ENCODE assay signal across 13 mouse cellular contexts in the genomic region with DNA sequence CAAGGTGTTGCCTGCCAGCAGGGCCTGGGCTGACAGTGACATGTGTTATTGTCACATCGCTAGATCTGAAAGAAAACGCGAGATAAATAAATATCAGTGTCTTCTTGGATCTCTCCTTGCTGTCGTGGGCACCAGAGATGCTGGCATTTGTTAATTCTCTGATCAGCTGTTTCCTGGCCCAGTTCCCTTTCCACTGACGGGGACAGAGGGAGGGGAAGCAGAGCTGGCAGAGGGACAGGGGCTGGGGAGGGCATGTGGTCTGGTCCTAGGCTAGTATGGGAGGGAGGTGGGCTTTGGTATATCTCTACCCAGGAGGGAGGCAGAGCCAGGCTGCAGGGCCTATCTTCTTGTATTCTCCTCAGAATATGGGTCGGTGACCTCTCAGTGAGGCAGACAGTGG.
"Had no signal": no experiment of that assay in that cellular context is flagged by ENCODE, and none has a peak within 500 bp of the region (broad histone marks: within the 10 kb centered on the region; RNA-seq: fewer than 3 reads in every experiment).

No protein-coding gene starts in this region.

- H3K9ac ChIP-seq: limb, embryonic 13.5 days; liver, embryonic 14.5 days; midbrain, embryonic 15.5 days; neural tube, embryonic 13.5 days had no signal

- H3K36me3 ChIP-seq: limb, embryonic 13.5 days; midbrain, embryonic 15.5 days; neural tube, embryonic 13.5 days had no signal

- H3K4me1 ChIP-seq: midbrain, embryonic 15.5 days had no signal

- H3K27me3 ChIP-seq: midbrain, embryonic 15.5 days had no signal

- ATAC-seq: midbrain, embryonic 15.5 days had no signal

- H3K27ac ChIP-seq: kidney, postnatal 0 days; limb, embryonic 13.5 days; liver, embryonic 14.5 days; midbrain, embryonic 15.5 days; neural tube, embryonic 13.5 days had no signal

- H3K9me3 ChIP-seq: limb, embryonic 13.5 days; midbrain, embryonic 15.5 days; neural tube, embryonic 13.5 days had no signal

- H3K4me2 ChIP-seq: limb, embryonic 13.5 days; midbrain, embryonic 15.5 days; neural tube, embryonic 13.5 days had no signal

- H3K4me3 ChIP-seq: limb, embryonic 13.5 days; midbrain, embryonic 15.5 days; neural tube, embryonic 13.5 days had no signal

- DNase-seq: kidney, adult 9 months; kidney, postnatal 36 days; layer of hippocampus, adult 9-11 months; layer of hippocampus, postnatal 36 days; lung, adult 18-20 months; right cerebral cortex, adult 18-20 months; right cerebral cortex, postnatal 25 days; thymus, postnatal 36 days had no signal
